Mouse (Mus musculus) lung, postnatal 0 days (tissue): ENCODE measurements at regions not wholly inside any gene's neighbourhood (a gene's known extent, or its start where the extent isn't known, plus 50 kb on each side); places are given as distances from the start of the nearest gene placed in this dataset.

Experiments used
- ATAC-seq: fragments of 200-750 bp; cut with Nextera tagmentation; 2 replicates; pipeline ENCODE4 v1.8.0; 2017; ENCODE audit warnings: moderate library complexity
- DNase-seq: peaks from one replicate; pipeline ENCODE4 v3.0.0-alpha.2; 2016; ENCODE audit warnings: low spot score
- H3K27ac ChIP-seq: fragments of 300-500 bp; sonication (generic); 2 replicates; pipeline ENCODE4 v1.5.1; 2014; ENCODE audit warnings: antibody characterized with exemption, mild to moderate bottlenecking, low read length, mixed read lengths
- H3K27me3 ChIP-seq: fragments of 300-500 bp; sonication (generic); replicated peaks from 2 replicates; pipeline ENCODE4 v1.6.1; 2014; ENCODE audit warnings: low read length, mixed read lengths; ENCODE audit not compliant: insufficient read depth
- H3K36me3 ChIP-seq: fragments of 300-500 bp; sonication (generic); 2 replicates; pipeline ENCODE4 v1.6.1; 2014; ENCODE audit warnings: low read length, mixed read lengths; ENCODE audit not compliant: insufficient read depth
- H3K4me1 ChIP-seq: fragments of 300-500 bp; sonication (generic); 2 replicates; pipeline ENCODE4 v1.6.1; 2014; ENCODE audit warnings: antibody characterized with exemption, low read depth, low read length, mixed read lengths; ENCODE audit not compliant: insufficient read depth
- H3K4me2 ChIP-seq: fragments of 300-500 bp; sonication (generic); replicated peaks from 2 replicates; pipeline ENCODE4 v1.6.1; 2014; ENCODE audit warnings: low read depth, mild to moderate bottlenecking, low read length, moderate library complexity, mixed read lengths
- H3K4me3 ChIP-seq: fragments of 300-500 bp; sonication (generic); 2 replicates; pipeline ENCODE4 v1.5.1; 2014; ENCODE audit warnings: low read depth, low read length
- H3K9ac ChIP-seq: fragments of 300-500 bp; sonication (generic); replicated peaks from 2 replicates; pipeline ENCODE4 v1.6.1; 2014; ENCODE audit warnings: low read depth, mild to moderate bottlenecking
- H3K9me3 ChIP-seq: fragments of 300-500 bp; sonication (generic); 2 replicates; pipeline ENCODE4 v1.6.1; 2016; ENCODE audit warnings: low read length, mixed read lengths
- CTCF ChIP-seq: IDR thresholded peaks from 2 replicates; pipeline ENCODE4 v1.5.1; 2016; ENCODE audit warnings: antibody characterized with exemption, mild to moderate bottlenecking
- EP300 ChIP-seq: IDR thresholded peaks from 2 replicates; pipeline ENCODE4 v1.6.1; 2016; ENCODE audit warnings: antibody characterized with exemption, mild to moderate bottlenecking, control low read depth
- WGBS: fragments of 180-500 bp; shearing (Covaris S2); extraction: QIAGEN DNeasy Blood & Tissue Kit; methylation state at CpG from one replicate; pipeline ENCODE4 v1.1.7; 2014; 5-methylcytosine and 5-hydroxymethylcytosine counted together

GRCm38 (mm10) chr2:172627353-172628306 is 78.2 kb downstream of the Tfap2c start:
- no peak for ATAC-seq
- no peak overlapping the region for H3K4me2 ChIP-seq
- no peaks in the 10 kb centered on the region for H3K36me3 ChIP-seq
- no peak overlapping the region for H3K4me3 ChIP-seq
- no peaks in the 10 kb centered on the region for H3K4me1 ChIP-seq
- 68% methylated on average over 20 of the region's 20 CpGs for WGBS
- H3K27me3 ChIP-seq = no peaks in the 10 kb centered on the region
- DNase-seq = no peak
- no peak overlapping the region for H3K27ac ChIP-seq
- H3K9me3 ChIP-seq = no peaks in the 10 kb centered on the region
- TF ChIP-seq EP300 = no peak
- no peak for TF ChIP-seq CTCF
- H3K9ac ChIP-seq = no peak overlapping the region

DNA sequence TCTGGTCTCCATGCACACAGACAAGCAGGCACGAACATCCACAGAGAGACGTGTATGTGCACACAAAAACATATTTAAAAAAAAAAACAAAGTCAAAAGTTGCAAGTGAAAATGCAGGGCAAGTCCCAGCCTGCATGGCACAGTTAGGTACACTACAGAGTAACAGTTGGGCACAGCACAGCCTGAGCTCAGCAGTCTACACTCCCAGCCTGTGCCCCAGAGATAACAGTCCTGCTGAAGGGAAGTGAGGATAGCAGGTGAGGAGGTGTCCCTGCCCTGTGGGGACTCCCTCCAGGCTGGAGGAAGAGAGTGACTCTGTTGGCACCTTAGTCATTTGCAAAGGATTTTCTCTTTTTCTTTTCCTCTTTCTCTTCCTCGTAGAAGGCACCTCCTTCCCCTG is 80.9 kb downstream of the Tfap2c start:
- Histone ChIP-seq H3K4me3 (no peak overlapping the region), H3K27me3 (no peaks in the 10 kb centered on the region), H3K4me2 (no peak overlapping the region), H3K4me1 (no peaks in the 10 kb centered on the region), H3K36me3 (no peaks in the 10 kb centered on the region), H3K27ac (no peak overlapping the region), H3K9me3 (no peaks in the 10 kb centered on the region), H3K9ac (no peak overlapping the region)
- 59% methylated on average over 3 of the region's 3 CpGs for WGBS
- ATAC-seq (no peak), DNase-seq (no peak)
- TF ChIP-seq EP300 (no peak), CTCF (no peak)

- Histone ChIP-seq H3K27ac (no peak overlapping the region), H3K4me1 (no peaks in the 10 kb centered on the region), H3K27me3 (no peaks in the 10 kb centered on the region), H3K4me2 (no peak overlapping the region), H3K9ac (no peak overlapping the region), H3K36me3 (no peaks in the 10 kb centered on the region), H3K9me3 (no peaks in the 10 kb centered on the region), H3K4me3 (no peak overlapping the region)
- DNase-seq (no peak), ATAC-seq (no peak)
- TF ChIP-seq EP300 (no peak), CTCF (no peak)
- 52% methylated on average over 11 of the region's 11 CpGs for WGBS
Observed at GRCm38 (mm10) chr2:172642616-172643015, 93.2 kb downstream of the Tfap2c start.

DNA sequence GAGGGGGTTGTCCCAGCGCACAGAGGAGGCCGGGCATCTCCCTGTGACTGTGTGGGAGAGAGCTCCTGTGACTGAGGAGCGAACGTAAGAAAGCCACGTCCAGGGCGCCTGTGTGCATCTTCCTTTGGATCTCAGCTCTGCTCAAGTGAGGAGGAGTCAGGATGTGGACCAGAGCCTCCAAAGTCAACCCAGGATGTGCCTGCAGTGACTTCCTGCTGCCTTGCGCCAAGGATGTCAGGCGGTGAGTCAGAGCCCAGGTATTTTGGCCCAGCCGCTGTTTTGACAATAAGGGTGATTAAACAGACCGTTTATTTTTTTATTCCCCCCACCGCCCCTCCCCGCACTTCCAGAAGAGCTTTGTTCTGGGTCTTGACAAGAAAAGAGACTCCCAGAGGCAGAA is 94.5 kb downstream of the Tfap2c start:
- no peak overlapping the region for H3K4me3 ChIP-seq
- H3K4me2 ChIP-seq = no peak overlapping the region
- no peaks in the 10 kb centered on the region for H3K36me3 ChIP-seq
- H3K9ac ChIP-seq = no peak overlapping the region
- no peaks in the 10 kb centered on the region for H3K9me3 ChIP-seq
- peak; percentile 78 for ATAC-seq
- no peaks in the 10 kb centered on the region for H3K27me3 ChIP-seq
- DNase-seq = peak; percentile 44
- TF ChIP-seq CTCF = no peak
- 0 out of 2 replicates have a peak, but pooled peaks have one; percentile 18 for TF ChIP-seq EP300
- H3K4me1 ChIP-seq = no peaks in the 10 kb centered on the region
- no peak overlapping the region for H3K27ac ChIP-seq
- 12% methylated on average over 12 of the region's 12 CpGs for WGBS

GRCm38 (mm10) chr2:172644451-172644850 is 95.1 kb downstream of the Tfap2c start:
- no peaks in the 10 kb centered on the region for H3K9me3 ChIP-seq
- ATAC-seq (no peak), DNase-seq (no peak)
- TF ChIP-seq CTCF = no peak
- no peak for TF ChIP-seq EP300
- H3K4me2 ChIP-seq = no peak overlapping the region
- no peak overlapping the region for H3K27ac ChIP-seq
- H3K9ac ChIP-seq = no peak overlapping the region
- WGBS = 37% methylated on average over 5 of the region's 6 CpGs
- no peaks in the 10 kb centered on the region for H3K4me1 ChIP-seq
- no peaks in the 10 kb centered on the region for H3K27me3 ChIP-seq
- H3K4me3 ChIP-seq = no peak overlapping the region
- no peaks in the 10 kb centered on the region for H3K36me3 ChIP-seq

- DNase-seq (no peak), ATAC-seq (no peak)
- H3K27ac ChIP-seq = no peak overlapping the region
- TF ChIP-seq CTCF (no peak), EP300 (no peak)
- no peak overlapping the region for H3K4me3 ChIP-seq
- WGBS = 57% methylated on average over 11 of the region's 11 CpGs
- H3K36me3 ChIP-seq = no peaks in the 10 kb centered on the region
- H3K9me3 ChIP-seq = no peaks in the 10 kb centered on the region
- H3K4me1 ChIP-seq = no peaks in the 10 kb centered on the region
- H3K4me2 ChIP-seq = no peak overlapping the region
- no peaks in the 10 kb centered on the region for H3K27me3 ChIP-seq
- H3K9ac ChIP-seq = no peak overlapping the region
Observed at GRCm38 (mm10) chr2:172648072-172648471, 98.7 kb downstream of the Tfap2c start.
